Mouse (Mus musculus) adipose tissue, adult 10 weeks (tissue): ENCODE measurements around the gene Slc9a2. TPM values are rescaled to one million over a fixed set of nuclear protein-coding genes. Genes with fewer than 3 reads are reported as not detected.

Source experiments
- polyA plus RNA-seq: library from polyadenylated mRNA; stranded (reverse); fragments of 350-450 nt; fragmentation: Illumina TruSeq; extraction: RNeasy Lipid Tissue Mini Kit (QIAGEN cat#74804); gene quantifications from one replicate; pipeline ENCODE4 v1.2.3, GENCODE M21; 2014; ENCODE audit warnings: low read depth, low replicate concordance

Gene Slc9a2
- polyA plus RNA-seq: 9.7 TPM

DNA sequence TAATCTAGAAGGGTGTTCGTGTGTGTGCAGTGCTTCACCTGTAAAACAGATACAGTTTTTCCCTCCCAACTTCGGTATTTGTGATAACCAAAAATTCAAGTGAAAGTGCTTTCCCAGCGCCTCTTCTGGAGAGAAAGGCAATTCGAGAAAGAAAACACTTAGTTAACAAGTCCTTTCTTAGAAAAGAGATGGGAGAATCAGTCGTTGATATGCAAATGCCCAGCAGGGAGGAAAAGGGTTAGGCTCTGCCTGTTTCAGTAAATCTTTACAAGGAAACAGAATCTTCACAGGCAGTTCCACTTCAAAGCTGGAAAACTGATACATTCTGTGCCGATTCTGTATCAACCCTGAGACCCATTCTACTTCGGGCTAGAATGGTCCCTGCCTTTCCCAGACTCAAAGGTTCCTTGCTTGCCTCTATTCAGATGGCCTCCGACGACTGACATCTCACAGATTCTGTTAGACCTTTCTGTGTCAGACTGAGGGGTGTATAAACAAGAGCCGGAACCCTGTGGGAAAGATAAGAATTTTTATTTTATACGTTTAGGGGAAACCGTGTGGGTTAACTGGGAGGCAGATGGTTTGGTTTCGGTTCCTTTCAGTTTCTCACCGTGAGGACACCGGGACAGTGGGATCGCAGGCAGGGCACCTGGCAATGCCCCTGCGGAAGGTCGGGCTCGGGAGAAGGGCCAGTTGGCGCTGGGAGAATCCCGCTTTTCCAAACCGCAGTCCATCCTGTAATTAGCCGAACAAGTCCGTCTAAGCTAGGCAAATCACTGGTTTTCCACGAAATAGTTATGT, at the start of gene Slc9a2:
TSS of gene Slc9a2 (plus strand) at position 508 of the 801 bp plus-strand sequence.

GRCm38 (mm10) chr1:40790324-40791141, 110.2 kb downstream of the Slc9a2 start, which contains the start of gene Mfsd9:
Gene Mfsd9 (minus strand): TSS chr1:40790687.

GRCm38 (mm10) chr1:40805351-40805750, 125.0 kb downstream of the Slc9a2 start, which contains the start of gene Tmem182:
Gene Tmem182 (plus strand): TSS chr1:40805601.

Other genes starting within 250 kb of the Slc9a2 start
- 2.2 TPM for gene Il18r1, start 215.0 kb upstream of the Slc9a2 start, polyA plus RNA-seq
- 1.0 TPM for gene Il18rap, start 165.2 kb upstream of the Slc9a2 start, polyA plus RNA-seq
- gene Slc9a4, start 100.5 kb upstream of the Slc9a2 start, polyA plus RNA-seq: 0.68 TPM
- gene Mfsd9, start 110.1 kb downstream of the Slc9a2 start, polyA plus RNA-seq: 5.4 TPM
- gene Tmem182, start 125.0 kb downstream of the Slc9a2 start, polyA plus RNA-seq: 32.0 TPM